Mouse (Mus musculus) midbrain, embryonic 12.5 days (tissue): ENCODE measurements at regions not wholly inside any gene's neighbourhood (a gene's known extent, or its start where the extent isn't known, plus 50 kb on each side); places are given as distances from the start of the nearest gene placed in this dataset.

Source experiments
- ATAC-seq: fragments of 200-750 bp; cut with Nextera tagmentation; 2 replicates; pipeline ENCODE4 v1.8.0; 2017; ENCODE audit warnings: low read depth, moderate TSS enrichment, moderate library complexity; ENCODE audit not compliant: low FRiP score
- H3K27ac ChIP-seq: fragments of 300-500 bp; sonication (generic); replicated peaks from 2 replicates; pipeline ENCODE4 v1.5.1; 2016; ENCODE audit warnings: mild to moderate bottlenecking
- H3K27me3 ChIP-seq: fragments of 300-500 bp; sonication (generic); 2 replicates; pipeline ENCODE4 v1.6.1; 2016; ENCODE audit warnings: mild to moderate bottlenecking
- H3K36me3 ChIP-seq: fragments of 300-500 bp; sonication (generic); 2 replicates; pipeline ENCODE4 v1.6.1; 2016
- H3K4me1 ChIP-seq: fragments of 300-500 bp; sonication (generic); 2 replicates; pipeline ENCODE4 v1.6.1; 2016
- H3K4me2 ChIP-seq: fragments of 300-500 bp; sonication (generic); replicated peaks from 2 replicates; pipeline ENCODE4 v1.6.1; 2016; ENCODE audit warnings: mild to moderate bottlenecking, moderate library complexity
- H3K4me3 ChIP-seq: fragments of 300-500 bp; sonication (generic); 2 replicates; pipeline ENCODE4 v1.5.1; 2016; ENCODE audit warnings: mild to moderate bottlenecking
- H3K9ac ChIP-seq: fragments of 300-500 bp; sonication (generic); replicated peaks from 2 replicates; pipeline ENCODE4 v1.6.1; 2016; ENCODE audit warnings: mild to moderate bottlenecking, moderate library complexity
- H3K9me3 ChIP-seq: fragments of 300-500 bp; sonication (generic); 2 replicates; pipeline ENCODE4 v1.6.1; 2016; ENCODE audit warnings: mild to moderate bottlenecking
- WGBS: fragments of 180-500 bp; shearing (Covaris S2); methylation state at CpG from one replicate; pipeline ENCODE4 v1.1.7; 2016; 5-methylcytosine and 5-hydroxymethylcytosine counted together

GRCm38 (mm10) chr10:126133188-126133587, 167.2 kb downstream of the Lrig3 start:
- ATAC-seq, result no peak
- no peaks in the 10 kb centered on the region for H3K27me3 ChIP-seq
- H3K36me3 ChIP-seq, result no peaks in the 10 kb centered on the region
- peaks cover 4% of the 10 kb centered on the region; the same call in 1 of the 2 replicates for H3K4me1 ChIP-seq
- no peak overlapping the region for H3K4me2 ChIP-seq
- no peak overlapping the region for H3K27ac ChIP-seq
- no peaks in the 10 kb centered on the region for H3K9me3 ChIP-seq
- H3K4me3 ChIP-seq, result no peak overlapping the region
- no peak overlapping the region for H3K9ac ChIP-seq
- 77% methylated on average over 3 of the region's 3 CpGs for WGBS

GRCm38 (mm10) chr10:126133957-126134356, 168.0 kb downstream of the Lrig3 start:
- H3K4me1 ChIP-seq, result peaks cover 4% of the 10 kb centered on the region; the same call in 1 of the 2 replicates
- no peak overlapping the region for H3K9ac ChIP-seq
- no peaks in the 10 kb centered on the region for H3K9me3 ChIP-seq
- no peak overlapping the region for H3K4me3 ChIP-seq
- H3K36me3 ChIP-seq, result no peaks in the 10 kb centered on the region
- no peak overlapping the region for H3K27ac ChIP-seq
- no peaks in the 10 kb centered on the region for H3K27me3 ChIP-seq
- ATAC-seq, result peak; percentile 73
- no peak overlapping the region for H3K4me2 ChIP-seq

GRCm38 (mm10) chr10:126138585-126138984, 172.6 kb downstream of the Lrig3 start:
- Histone ChIP-seq H3K4me1 (peaks cover 4% of the 10 kb centered on the region; the same call in 1 of the 2 replicates), H3K4me2 (no peak overlapping the region), H3K9me3 (no peaks in the 10 kb centered on the region), H3K4me3 (no peak overlapping the region), H3K27ac (no peak overlapping the region), H3K27me3 (no peaks in the 10 kb centered on the region), H3K36me3 (no peaks in the 10 kb centered on the region), H3K9ac (no peak overlapping the region)
- ATAC-seq, result no peak
- 93% methylated on average over 12 of the region's 12 CpGs for WGBS

- Histone ChIP-seq H3K4me3 (no peak overlapping the region), H3K9ac (no peak overlapping the region), H3K27ac (no peak overlapping the region), H3K27me3 (no peaks in the 10 kb centered on the region), H3K4me1 (no peaks in the 10 kb centered on the region), H3K9me3 (no peaks in the 10 kb centered on the region), H3K4me2 (no peak overlapping the region), H3K36me3 (no peaks in the 10 kb centered on the region)
- 92% methylated on average over 7 of the region's 7 CpGs for WGBS
- no peak for ATAC-seq
Measured at GRCm38 (mm10) chr10:126141586-126141985, 175.6 kb downstream of the Lrig3 start.

- ATAC-seq, result no peak
- no peaks in the 10 kb centered on the region for H3K36me3 ChIP-seq
- no peaks in the 10 kb centered on the region for H3K9me3 ChIP-seq
Measured at GRCm38 (mm10) chr10:126143833-126144232, 177.9 kb downstream of the Lrig3 start.

GRCm38 (mm10) chr10:126144609-126145202, 178.7 kb downstream of the Lrig3 start:
- Histone ChIP-seq H3K27ac (no peak overlapping the region), H3K9me3 (no peaks in the 10 kb centered on the region), H3K9ac (no peak overlapping the region), H3K36me3 (no peaks in the 10 kb centered on the region), H3K4me1 (no peaks in the 10 kb centered on the region), H3K27me3 (no peaks in the 10 kb centered on the region), H3K4me3 (no peak overlapping the region), H3K4me2 (no peak overlapping the region)
- 87% methylated on average over 12 of the region's 12 CpGs for WGBS
- no peak for ATAC-seq

More at GRCm38 (mm10) chr10:126143833-126144232, 177.9 kb downstream of the Lrig3 start:
- H3K9ac ChIP-seq, result no peak overlapping the region
- WGBS, result 86% methylated on average over 10 of the region's 10 CpGs
- no peaks in the 10 kb centered on the region for H3K27me3 ChIP-seq
- no peak overlapping the region for H3K27ac ChIP-seq
- H3K4me1 ChIP-seq, result no peaks in the 10 kb centered on the region
- no peak overlapping the region for H3K4me3 ChIP-seq
- no peak overlapping the region for H3K4me2 ChIP-seq

DNA sequence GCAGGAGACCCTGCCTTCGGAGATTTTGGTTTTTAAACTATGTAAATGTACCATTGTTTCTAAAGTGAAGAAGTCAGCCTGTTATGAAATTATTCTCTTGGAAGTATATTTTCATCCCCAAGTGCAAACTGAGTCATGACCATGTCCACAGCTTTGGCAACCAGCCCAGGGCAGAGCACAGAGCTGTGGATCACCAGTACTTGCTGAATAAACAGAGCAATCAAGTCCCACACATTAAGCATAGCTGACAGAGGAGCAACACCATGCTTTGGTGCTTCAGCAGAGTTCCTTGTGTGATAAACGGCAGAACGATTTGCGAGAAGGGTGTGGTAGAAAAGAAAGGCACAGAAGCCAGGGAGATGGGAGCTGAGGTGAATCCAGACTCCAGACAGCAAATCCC, 191.3 kb downstream of the Lrig3 start:
- WGBS, result 85% methylated on average over 4 of the region's 4 CpGs
- no peak overlapping the region for H3K27ac ChIP-seq
- ATAC-seq, result no peak

DNA sequence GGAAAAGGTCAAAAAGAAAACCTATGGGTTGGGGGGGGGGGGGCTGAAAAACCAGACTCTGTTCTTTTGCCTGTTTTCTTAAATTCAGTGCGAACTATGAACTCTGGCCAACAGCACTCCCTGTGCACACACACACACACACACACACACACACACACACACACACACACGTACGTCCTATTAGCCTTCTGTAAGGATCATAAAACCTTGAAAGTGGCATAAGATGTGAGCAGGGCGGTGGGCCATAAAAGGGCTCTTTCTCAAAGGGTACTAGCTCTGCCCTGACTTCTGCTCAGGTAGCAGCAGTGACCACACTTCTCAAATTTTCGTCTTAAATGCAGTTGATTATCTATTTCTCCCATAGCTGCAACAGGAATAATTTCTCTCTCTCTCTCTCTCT, 199.2 kb downstream of the Lrig3 start:
- 81% methylated on average over 5 of the region's 5 CpGs for WGBS
- ATAC-seq, result no peak
- no peak overlapping the region for H3K27ac ChIP-seq

More for the DNA sequence above, 191.3 kb downstream of the Lrig3 start:
- no peaks in the 10 kb centered on the region for H3K4me1 ChIP-seq
- H3K9me3 ChIP-seq, result no peaks in the 10 kb centered on the region
- H3K4me2 ChIP-seq, result no peak overlapping the region
- H3K9ac ChIP-seq, result no peak overlapping the region
- no peaks in the 10 kb centered on the region for H3K27me3 ChIP-seq
- H3K36me3 ChIP-seq, result no peaks in the 10 kb centered on the region
- no peak overlapping the region for H3K4me3 ChIP-seq

DNA sequence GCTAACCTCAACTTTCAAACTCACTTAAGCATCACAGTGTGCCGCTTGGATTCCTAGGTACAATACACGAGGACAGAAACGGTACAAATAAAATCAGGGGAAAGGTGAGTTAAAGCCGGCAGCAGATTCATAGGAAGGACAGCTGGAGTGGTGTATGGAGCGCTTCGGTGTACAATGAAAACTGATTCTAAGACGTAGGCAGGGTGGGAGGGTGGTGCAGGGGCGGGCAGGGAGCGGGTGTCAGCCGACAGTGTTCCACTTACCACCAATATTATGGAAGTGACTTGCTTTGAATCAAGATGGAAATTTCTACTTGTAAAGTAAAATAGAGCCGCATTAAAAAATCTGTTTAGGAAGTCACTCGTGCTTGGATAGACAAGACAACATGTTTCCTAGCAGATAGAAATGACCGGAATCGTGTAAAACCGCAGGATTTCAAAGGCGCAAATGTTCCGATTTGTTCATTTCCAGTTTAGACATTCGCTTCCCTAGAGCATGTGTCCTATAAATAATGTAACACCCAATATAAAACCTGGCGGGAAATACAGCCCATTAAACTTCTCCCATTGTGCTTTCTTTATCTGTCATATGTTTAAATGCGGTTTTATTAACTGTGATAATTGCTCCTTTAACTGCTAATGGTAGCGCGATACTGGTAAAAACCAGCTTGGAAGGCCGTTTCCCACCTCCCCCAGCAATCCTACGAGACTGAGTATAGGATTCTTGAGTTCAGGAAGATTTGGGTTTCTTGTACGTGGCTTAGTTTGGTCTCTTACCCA, 203.3 kb downstream of the Lrig3 start:
- no peak overlapping the region for H3K27ac ChIP-seq
- 91% methylated on average over 25 of the region's 25 CpGs for WGBS
- H3K4me2 ChIP-seq, result no peak overlapping the region
- H3K9ac ChIP-seq, result no peak overlapping the region
- H3K27me3 ChIP-seq, result no peaks in the 10 kb centered on the region
- no peak for ATAC-seq
- no peak overlapping the region for H3K4me3 ChIP-seq
- H3K4me1 ChIP-seq, result no peaks in the 10 kb centered on the region
- no peaks in the 10 kb centered on the region for H3K9me3 ChIP-seq
- H3K36me3 ChIP-seq, result no peaks in the 10 kb centered on the region

More for the DNA sequence above, 199.2 kb downstream of the Lrig3 start:
- H3K9ac ChIP-seq, result no peak overlapping the region
- H3K4me1 ChIP-seq, result no peaks in the 10 kb centered on the region
- no peaks in the 10 kb centered on the region for H3K9me3 ChIP-seq
- no peaks in the 10 kb centered on the region for H3K36me3 ChIP-seq
- no peaks in the 10 kb centered on the region for H3K27me3 ChIP-seq
- H3K4me2 ChIP-seq, result no peak overlapping the region
- H3K4me3 ChIP-seq, result no peak overlapping the region

GRCm38 (mm10) chr10:126169874-126170163, 203.9 kb downstream of the Lrig3 start:
- Histone ChIP-seq H3K9ac (no peak overlapping the region), H3K27me3 (no peaks in the 10 kb centered on the region), H3K27ac (no peak overlapping the region), H3K4me2 (no peak overlapping the region), H3K36me3 (no peaks in the 10 kb centered on the region), H3K4me3 (no peak overlapping the region), H3K9me3 (no peaks in the 10 kb centered on the region), H3K4me1 (no peaks in the 10 kb centered on the region)
- 62% methylated on average over 5 of the region's 5 CpGs for whole genome bisulfite sequencing
- ATAC-seq, result no peak

DNA sequence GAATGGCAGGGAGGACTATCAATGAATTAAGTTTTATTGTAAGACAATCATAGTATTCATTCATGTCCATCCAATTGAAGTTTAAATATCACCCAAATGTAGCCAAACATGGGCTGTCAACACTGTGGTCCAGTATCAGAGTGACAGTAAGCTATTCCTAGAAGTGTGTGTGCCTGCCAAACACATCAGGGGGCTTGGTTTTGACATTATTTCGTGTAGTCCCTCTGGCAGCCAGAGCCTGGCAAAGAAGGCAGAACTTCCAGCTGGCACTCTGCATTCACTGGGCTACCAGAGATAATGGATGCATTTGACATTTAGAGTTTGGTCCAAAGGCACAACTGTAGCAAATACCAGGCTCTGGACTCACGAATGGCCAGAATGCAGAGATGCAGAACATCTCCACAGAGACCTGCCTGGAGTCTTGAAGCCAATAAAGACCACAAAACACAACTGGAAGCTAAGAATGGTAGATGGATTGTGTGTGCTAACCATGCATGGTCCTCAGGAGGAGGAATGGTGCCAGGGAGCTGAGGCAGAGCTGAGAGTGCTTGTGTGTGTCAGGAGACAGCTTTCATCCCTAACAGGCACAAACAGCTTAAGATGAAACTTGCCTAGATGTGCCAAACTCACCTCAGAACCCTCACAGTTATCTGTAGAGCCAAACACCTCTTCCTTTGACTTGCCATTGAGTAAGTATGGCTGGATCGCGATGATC, 210.9 kb downstream of the Lrig3 start:
- no peak overlapping the region for H3K4me2 ChIP-seq

DNA sequence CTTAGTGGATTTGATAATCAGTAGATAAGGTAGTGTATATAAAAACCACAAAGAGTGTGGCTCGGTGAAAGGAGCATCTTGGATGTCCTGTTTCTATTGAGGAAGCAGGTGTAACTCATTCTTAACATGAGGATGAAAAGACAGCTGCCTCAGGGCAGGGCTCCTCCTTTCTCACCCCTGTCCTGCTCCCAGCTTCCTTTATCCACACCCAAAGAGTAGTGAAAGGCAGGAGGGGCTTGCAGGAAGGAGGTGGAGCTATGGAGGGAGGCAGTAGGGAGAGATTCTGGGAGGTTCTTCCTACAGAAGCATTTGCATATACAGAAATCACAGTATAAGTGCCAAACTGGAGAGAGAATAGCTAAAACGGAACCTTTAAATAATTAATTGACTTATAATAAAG, 216.4 kb downstream of the Lrig3 start:
- no peak overlapping the region for H3K27ac ChIP-seq
- WGBS, result 91% methylated on average over 2 of the region's 2 CpGs

More for the DNA sequence above, 210.9 kb downstream of the Lrig3 start:
- no peak for ATAC-seq
- Histone ChIP-seq H3K4me1 (no peaks in the 10 kb centered on the region), H3K9me3 (no peaks in the 10 kb centered on the region), H3K4me3 (no peak overlapping the region), H3K9ac (no peak overlapping the region), H3K27me3 (no peaks in the 10 kb centered on the region), H3K27ac (no peak overlapping the region), H3K36me3 (no peaks in the 10 kb centered on the region)
- WGBS, result 78% methylated on average over 4 of the region's 4 CpGs

More for the DNA sequence above, 216.4 kb downstream of the Lrig3 start:
- no peak overlapping the region for H3K9ac ChIP-seq
- no peaks in the 10 kb centered on the region for H3K36me3 ChIP-seq
- no peaks in the 10 kb centered on the region for H3K4me1 ChIP-seq
- H3K9me3 ChIP-seq, result no peaks in the 10 kb centered on the region
- no peak overlapping the region for H3K4me2 ChIP-seq
- H3K4me3 ChIP-seq, result no peak overlapping the region
- no peaks in the 10 kb centered on the region for H3K27me3 ChIP-seq
- ATAC-seq, result no peak
